Mouse (Mus musculus): ENCODE measurements around the gene Plpp6.
"Not testable (repeated sequence)": the region's sequence is repeated elsewhere in the genome, so short reads cannot be mapped to it uniquely, and the experiment has no call there.

Plpp6 gene

GRCm38 (mm10) chr19:28974862-28975611 lies 11.3 kb downstream of the Plpp6 start:
- peak; percentile 84 to 96 for DNase-seq (ENCODE audit: inconsistent age in 2 of 2, low spot score in 1 of 2)

GRCm38 (mm10) chr19:28982617-28983016 lies 18.9 kb downstream of the Plpp6 start:
- no peak for DNase-seq (ENCODE audit: inconsistent age in 2 of 2, low spot score in 1 of 2)

GRCm38 (mm10) chr19:28989515-28989914 lies 25.8 kb downstream of the Plpp6 start:
- DNase-seq (ENCODE audit: inconsistent age in 2 of 2, low spot score in 1 of 2) = peak in 1 of 2 experiments; percentile 50

GRCm38 (mm10) chr19:28990194-28990589 lies 26.4 kb downstream of the Plpp6 start, which contains the start of gene Cdc37l1:
Gene Cdc37l1, plus strand, starts transcription at chr19:28990352.
- peak; percentile 99 to 100 for DNase-seq (ENCODE audit: inconsistent age in 2 of 2, low spot score in 1 of 2)

- no peak for DNase-seq (ENCODE audit: inconsistent age in 2 of 2, low spot score in 1 of 2)
Measured at GRCm38 (mm10) chr19:28990590-28991221, 27.0 kb downstream of the Plpp6 start.

GRCm38 (mm10) chr19:28991391-28991790 lies 27.6 kb downstream of the Plpp6 start:
- DNase-seq (ENCODE audit: inconsistent age in 2 of 2, low spot score in 1 of 2) = no peak

GRCm38 (mm10) chr19:28994870-28995269 lies 31.1 kb downstream of the Plpp6 start:
- no peak for DNase-seq (ENCODE audit: inconsistent age in 2 of 2, low spot score in 1 of 2)

GRCm38 (mm10) chr19:28995366-28995765 lies 31.6 kb downstream of the Plpp6 start:
- no peak for DNase-seq (ENCODE audit: inconsistent age in 2 of 2, low spot score in 1 of 2)

GRCm38 (mm10) chr19:28997976-28998630 lies 34.4 kb downstream of the Plpp6 start:
- no peak for DNase-seq (ENCODE audit: inconsistent age in 2 of 2, low spot score in 1 of 2)

- DNase-seq (ENCODE audit: inconsistent age in 2 of 2, low spot score in 1 of 2) = not testable (repeated sequence)
Measured at GRCm38 (mm10) chr19:29000321-29000720, 36.6 kb downstream of the Plpp6 start.

GRCm38 (mm10) chr19:29008069-29008706 lies 44.4 kb downstream of the Plpp6 start:
- DNase-seq (ENCODE audit: inconsistent age in 2 of 2, low spot score in 1 of 2) = peak; percentile 38 to 60

- DNase-seq (ENCODE audit: inconsistent age in 2 of 2, low spot score in 1 of 2) = peak in 1 of 2 experiments; percentile 3
Measured at GRCm38 (mm10) chr19:29009046-29009445, 45.3 kb downstream of the Plpp6 start.

GRCm38 (mm10) chr19:29011355-29011990 lies 47.7 kb downstream of the Plpp6 start:
- DNase-seq (ENCODE audit: inconsistent age in 2 of 2, low spot score in 1 of 2) = no peak

- no peak for DNase-seq (ENCODE audit: inconsistent age in 2 of 2, low spot score in 1 of 2)
Measured at GRCm38 (mm10) chr19:29014466-29015055, 50.8 kb downstream of the Plpp6 start.

GRCm38 (mm10) chr19:29015410-29016203 lies 51.9 kb downstream of the Plpp6 start:
- peak in 1 of 2 experiments; percentile 63 for DNase-seq (ENCODE audit: inconsistent age in 2 of 2, low spot score in 1 of 2)

GRCm38 (mm10) chr19:29016204-29016765 lies 52.5 kb downstream of the Plpp6 start:
- DNase-seq (ENCODE audit: inconsistent age in 2 of 2, low spot score in 1 of 2) = no peak

Measured in adrenal gland, adult (tissue).